Mouse (Mus musculus): ENCODE data around the gene Rab12. TPM values are rescaled to one million over a fixed set of nuclear protein-coding genes. Genes with fewer than 3 reads are reported as not detected.

Gene Rab12
- polyA plus RNA-seq, 1 experiment from 2014 or later, result 70.8 TPM

- peaks cover 9% of the 10 kb centered on the region; the same call in 1 of the 2 replicates for H3K4me1 ChIP-seq (ENCODE audit: insufficient read depth, low read depth, low read length)
- H3K4me3 ChIP-seq (ENCODE audit: low read depth, low read length), result no peak overlapping the region
- H3K27ac ChIP-seq (ENCODE audit: low read length), result peak overlapping the region; percentile 68; the same call in 1 of the 2 replicates
- WGBS, result 67% methylated on average over 4 of the region's 4 CpGs
- H3K9me3 ChIP-seq (ENCODE audit: low read length), result no peaks in the 10 kb centered on the region
- H3K4me2 ChIP-seq (replicated peaks; ENCODE audit: low read depth, low read length), result no peak overlapping the region
- peak; percentile 52 for DNase-seq (ENCODE audit: low spot score)
- H3K36me3 ChIP-seq (ENCODE audit: insufficient read depth, low read length), result no peaks in the 10 kb centered on the region
- no peak overlapping the region for H3K9ac ChIP-seq (replicated peaks; ENCODE audit: low read depth)
- TF ChIP-seq CTCF (IDR thresholded peaks at IDR 0.05) (peak; percentile 12; the same call in 1 of the 2 replicates), EP300 (IDR thresholded peaks at IDR 0.05) (no peak)
- no peaks in the 10 kb centered on the region for H3K27me3 ChIP-seq (replicated peaks; ENCODE audit: insufficient read depth, low read length)
- peak; percentile 65 for ATAC-seq
Measured at GRCm38 (mm10) chr17:66516953-66517352, 2.6 kb downstream of the Rab12 start.

GRCm38 (mm10) chr17:66514288-66514995, 5.1 kb downstream of the Rab12 start:
- Histone ChIP-seq H3K4me1 (ENCODE audit: insufficient read depth, low read depth, low read length) (peaks cover 11% of the 10 kb centered on the region), H3K36me3 (ENCODE audit: insufficient read depth, low read length) (no peaks in the 10 kb centered on the region), H3K9me3 (ENCODE audit: low read length) (no peaks in the 10 kb centered on the region), H3K9ac (replicated peaks; ENCODE audit: low read depth) (no peak overlapping the region), H3K4me2 (replicated peaks; ENCODE audit: low read depth, low read length) (no peak overlapping the region), H3K27ac (ENCODE audit: low read length) (no peak overlapping the region), H3K27me3 (replicated peaks; ENCODE audit: insufficient read depth, low read length) (no peaks in the 10 kb centered on the region), H3K4me3 (ENCODE audit: low read depth, low read length) (no peak overlapping the region)
- no peak for ATAC-seq
- 82% methylated on average over 10 of the region's 10 CpGs for WGBS
- no peak for TF ChIP-seq EP300 (IDR thresholded peaks at IDR 0.05)
- no peak for TF ChIP-seq CTCF (IDR thresholded peaks at IDR 0.05)
- DNase-seq (ENCODE audit: low spot score), result no peak

DNA sequence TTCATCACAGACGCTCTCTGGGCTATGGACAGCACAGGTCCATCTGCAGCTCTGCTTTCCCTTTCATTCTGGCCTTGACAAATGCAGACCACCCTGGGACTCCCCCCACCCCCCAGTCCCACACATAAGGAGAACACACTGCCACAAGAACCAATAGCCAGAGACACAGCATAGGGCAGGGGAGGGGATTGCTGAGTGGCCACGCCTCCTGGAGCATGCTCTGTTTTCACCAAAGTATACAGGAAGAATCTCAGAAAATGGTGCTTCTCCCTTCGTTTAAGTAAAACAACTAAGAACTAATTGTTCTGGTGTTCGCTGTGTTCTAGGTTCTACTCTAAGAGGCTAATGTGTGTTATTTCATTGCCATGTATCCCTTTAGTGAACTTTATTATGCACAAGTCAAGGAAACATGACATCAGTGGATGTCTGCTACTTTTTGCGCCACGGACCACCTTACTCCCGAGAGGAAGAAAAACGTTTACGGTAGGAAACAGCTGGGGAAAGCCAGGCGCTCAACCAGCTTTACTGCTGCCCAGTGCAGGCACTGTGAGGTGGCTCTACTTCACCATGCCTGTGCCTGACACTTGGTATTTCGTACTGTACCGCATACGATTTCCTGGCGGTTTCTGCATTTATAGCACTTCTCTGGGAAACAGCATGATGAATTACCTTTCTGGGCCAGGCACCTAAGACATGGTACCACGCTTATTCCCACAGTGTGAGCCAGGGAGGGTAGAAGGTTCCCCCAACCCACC, 7.2 kb downstream of the Rab12 start:
- Histone ChIP-seq H3K4me1 (ENCODE audit: insufficient read depth, low read depth, low read length) (peaks cover 12% of the 10 kb centered on the region), H3K27me3 (replicated peaks; ENCODE audit: insufficient read depth, low read length) (no peaks in the 10 kb centered on the region), H3K4me2 (replicated peaks; ENCODE audit: low read depth, low read length) (no peak overlapping the region), H3K9me3 (ENCODE audit: low read length) (no peaks in the 10 kb centered on the region), H3K9ac (replicated peaks; ENCODE audit: low read depth) (no peak overlapping the region), H3K36me3 (ENCODE audit: insufficient read depth, low read length) (no peaks in the 10 kb centered on the region), H3K4me3 (ENCODE audit: low read depth, low read length) (no peak overlapping the region), H3K27ac (ENCODE audit: low read length) (no peak overlapping the region)
- no peak for ATAC-seq
- WGBS, result 56% methylated on average over 15 of the region's 15 CpGs
- DNase-seq (ENCODE audit: low spot score), result no peak
- TF ChIP-seq CTCF (IDR thresholded peaks at IDR 0.05) (no peak), EP300 (IDR thresholded peaks at IDR 0.05) (no peak)

DNA sequence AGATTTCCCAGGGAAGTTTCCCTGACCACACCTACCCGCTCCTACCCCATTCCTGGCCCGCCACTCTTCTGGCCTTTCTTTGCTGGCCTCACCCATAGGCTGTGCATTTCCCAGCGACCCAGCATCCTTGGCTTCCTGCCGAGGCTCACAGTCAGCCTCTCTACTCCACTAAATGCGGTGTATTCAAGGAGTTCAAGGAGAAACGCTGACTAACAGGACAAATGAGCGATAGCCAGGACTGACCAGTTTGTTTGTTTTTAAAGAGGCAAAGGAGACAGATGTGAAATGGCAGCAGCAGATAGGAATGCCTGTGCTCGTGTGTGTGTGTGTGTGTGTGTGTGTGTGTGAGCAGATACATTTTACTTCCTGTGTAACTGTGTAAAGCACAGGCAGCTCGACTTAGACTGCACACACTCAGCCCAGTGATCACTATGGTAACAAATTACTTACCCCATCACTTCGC, 9.3 kb downstream of the Rab12 start:
- ATAC-seq, result peak; percentile 93
- H3K4me1 ChIP-seq (ENCODE audit: insufficient read depth, low read depth, low read length), result peaks cover 6% of the 10 kb centered on the region
- no peak overlapping the region for H3K9ac ChIP-seq (replicated peaks; ENCODE audit: low read depth)
- DNase-seq (ENCODE audit: low spot score), result peak; percentile 91
- H3K27ac ChIP-seq (ENCODE audit: low read length), result peak overlapping the region; percentile 22
- 12% methylated on average over 10 of the region's 10 CpGs for WGBS
- H3K36me3 ChIP-seq (ENCODE audit: insufficient read depth, low read length), result no peaks in the 10 kb centered on the region
- TF ChIP-seq CTCF (IDR thresholded peaks at IDR 0.05), result no peak; the same call in 1 of the 2 replicates
- peak; percentile 68 for TF ChIP-seq EP300 (IDR thresholded peaks at IDR 0.05)
- no peak overlapping the region for H3K4me2 ChIP-seq (replicated peaks; ENCODE audit: low read depth, low read length)
- H3K27me3 ChIP-seq (replicated peaks; ENCODE audit: insufficient read depth, low read length), result no peaks in the 10 kb centered on the region
- H3K4me3 ChIP-seq (ENCODE audit: low read depth, low read length), result no peak overlapping the region
- H3K9me3 ChIP-seq (ENCODE audit: low read length), result no peaks in the 10 kb centered on the region

DNA sequence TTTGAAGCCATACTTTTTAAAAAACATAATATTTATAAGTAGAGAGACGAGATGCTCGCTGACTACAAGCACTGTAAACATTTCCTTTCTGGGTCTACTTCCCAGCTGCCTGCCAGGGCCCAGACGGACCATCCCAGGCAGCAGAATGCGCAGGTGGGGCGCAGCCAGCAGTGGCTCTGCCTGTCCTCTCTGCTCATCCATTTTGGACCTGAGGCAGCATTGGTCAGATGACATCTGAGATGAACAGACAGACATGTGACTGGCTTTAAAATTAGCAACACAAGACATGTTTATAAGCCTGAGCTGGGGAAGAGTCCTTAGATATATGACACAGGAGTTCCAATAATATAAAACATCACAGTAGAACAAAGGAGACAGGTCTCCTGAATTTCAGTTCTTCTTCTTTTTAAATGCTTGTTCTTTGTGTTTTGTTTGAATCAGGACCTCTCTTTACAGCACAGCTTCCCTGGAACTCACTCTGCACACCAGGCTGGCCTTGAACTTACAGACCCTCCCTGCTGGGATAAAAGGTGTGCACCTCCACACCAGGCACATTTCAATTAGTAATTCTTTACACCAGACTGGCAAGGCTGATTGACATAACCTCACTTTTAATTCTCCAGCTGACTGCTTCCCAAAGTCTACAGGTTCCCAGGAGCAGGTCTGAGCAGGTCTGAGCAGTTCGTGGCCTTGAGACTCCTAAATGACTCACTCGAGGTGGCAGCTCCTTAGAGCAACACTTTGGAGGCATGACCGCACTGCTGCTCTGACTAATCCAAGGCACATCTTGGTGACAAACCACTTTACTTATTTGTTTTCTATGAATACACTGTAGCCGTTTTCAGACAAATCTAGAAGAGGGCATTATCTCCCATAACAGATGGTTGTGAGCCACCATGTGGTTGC, 12.2 kb downstream of the Rab12 start:
- Histone ChIP-seq H3K4me1 (ENCODE audit: insufficient read depth, low read depth, low read length) (peaks cover 6% of the 10 kb centered on the region), H3K27ac (ENCODE audit: low read length) (no peak overlapping the region), H3K9me3 (ENCODE audit: low read length) (no peaks in the 10 kb centered on the region), H3K36me3 (ENCODE audit: insufficient read depth, low read length) (no peaks in the 10 kb centered on the region), H3K4me2 (replicated peaks; ENCODE audit: low read depth, low read length) (no peak overlapping the region), H3K27me3 (replicated peaks; ENCODE audit: insufficient read depth, low read length) (no peaks in the 10 kb centered on the region), H3K9ac (replicated peaks; ENCODE audit: low read depth) (no peak overlapping the region), H3K4me3 (ENCODE audit: low read depth, low read length) (no peak overlapping the region)
- ATAC-seq (no peak), DNase-seq (ENCODE audit: low spot score) (peak; percentile 44)
- TF ChIP-seq EP300 (IDR thresholded peaks at IDR 0.05) (no peak), CTCF (IDR thresholded peaks at IDR 0.05) (no peak)
- 71% methylated on average over 9 of the region's 9 CpGs for WGBS

Measured in lung, postnatal 0 days (tissue).